Mouse (Mus musculus) intestine, postnatal 0 days (tissue): ENCODE measurements around the gene Tmem262. TPM values are rescaled to one million over a fixed set of nuclear protein-coding genes. Genes with fewer than 3 reads are reported as not detected.

Experiments
- ATAC-seq: fragments of 200-750 bp; cut with Nextera tagmentation; 2 replicates; pipeline ENCODE4 v1.8.0; 2017; ENCODE audit warnings: mild to moderate bottlenecking, moderate TSS enrichment, moderate library complexity
- H3K27ac ChIP-seq: fragments of 300-500 bp; sonication (generic); 2 replicates; pipeline ENCODE4 v1.5.1; 2014; ENCODE audit warnings: mild to moderate bottlenecking, low read depth, low read length, moderate library complexity
- H3K27me3 ChIP-seq: fragments of 300-500 bp; sonication (generic); replicated peaks from 2 replicates; pipeline ENCODE4 v1.6.1; 2014; ENCODE audit warnings: low read length, mixed read lengths; ENCODE audit not compliant: control insufficient read depth, insufficient read depth
- H3K36me3 ChIP-seq: fragments of 300-500 bp; sonication (generic); 2 replicates; pipeline ENCODE4 v1.6.1; 2014; ENCODE audit warnings: mild to moderate bottlenecking, moderate library complexity; ENCODE audit not compliant: control insufficient read depth, insufficient read depth
- H3K4me1 ChIP-seq: fragments of 300-500 bp; sonication (generic); replicated peaks from 2 replicates; pipeline ENCODE4 v1.6.1; 2014; ENCODE audit warnings: antibody characterized with exemption, low read length, mixed read lengths; ENCODE audit not compliant: control insufficient read depth, insufficient read depth
- H3K4me2 ChIP-seq: fragments of 300-500 bp; sonication (generic); replicated peaks from 2 replicates; pipeline ENCODE4 v1.6.1; 2014; ENCODE audit warnings: low read depth, mild to moderate bottlenecking, moderate library complexity
- H3K4me3 ChIP-seq: fragments of 300-500 bp; sonication (generic); 2 replicates; pipeline ENCODE4 v1.5.1; 2014; ENCODE audit warnings: low read depth, low read length
- H3K9ac ChIP-seq: fragments of 300-500 bp; sonication (generic); 2 replicates; pipeline ENCODE4 v1.6.1; 2014; ENCODE audit warnings: mild to moderate bottlenecking, low read depth, low read length
- H3K9me3 ChIP-seq: fragments of 300-500 bp; sonication (generic); 2 replicates; pipeline ENCODE4 v1.6.1; 2016; ENCODE audit warnings: mixed run types; ENCODE audit not compliant: control insufficient read depth
- CTCF ChIP-seq: sonication (generic); IDR thresholded peaks from 2 replicates; pipeline ENCODE4 v1.5.1; 2016; ENCODE audit warnings: low read depth, mild to moderate bottlenecking, control low read depth, antibody characterized with exemption, moderate library complexity
- WGBS: fragments of 180-500 bp; shearing (Covaris S2); extraction: QIAGEN DNeasy Blood & Tissue Kit; methylation state at CpG from one replicate; pipeline ENCODE4 v1.1.7; 2014; 5-methylcytosine and 5-hydroxymethylcytosine counted together
- polyA plus RNA-seq: library from polyadenylated mRNA; unstranded; fragments of >200 nt; fragmentation: Nextera tagmentation; extraction: Ambion mirVana; gene quantifications from 2 replicates; pipeline ENCODE4 v1.2.1, GENCODE M21; 2015

The Tmem262 gene
- polyA plus RNA-seq, 1 experiment from 2014 or later = not detected

GRCm38 (mm10) chr19:6071261-6071660 lies 8.6 kb upstream of the Tmem262 start:
- H3K27ac ChIP-seq = no peak overlapping the region

GRCm38 (mm10) chr19:6073889-6074288 lies 5.9 kb upstream of the Tmem262 start:
- Histone ChIP-seq H3K36me3 (peaks cover 36% of the 10 kb centered on the region), H3K4me3 (no peak overlapping the region), H3K27ac (no peak overlapping the region), H3K9me3 (no peaks in the 10 kb centered on the region), H3K27me3 (no peaks in the 10 kb centered on the region), H3K9ac (no peak overlapping the region), H3K4me2 (no peak overlapping the region), H3K4me1 (0 out of 2 replicates have a peak, but pooled peaks cover 5% of the 10 kb centered on the region)
- TF ChIP-seq CTCF = no peak
- ATAC-seq = no peak
- WGBS = 90% methylated on average over 5 of the region's 5 CpGs

More at GRCm38 (mm10) chr19:6071261-6071660, 8.6 kb upstream of the Tmem262 start:
- Histone ChIP-seq H3K36me3 (peaks cover 37% of the 10 kb centered on the region), H3K9me3 (no peaks in the 10 kb centered on the region), H3K4me3 (no peak overlapping the region), H3K9ac (no peak overlapping the region), H3K4me2 (no peak overlapping the region), H3K27me3 (no peaks in the 10 kb centered on the region), H3K4me1 (0 out of 2 replicates have a peak, but pooled peaks cover 2% of the 10 kb centered on the region)
- 92% methylated on average over 19 of the region's 19 CpGs for WGBS
- ATAC-seq = no peak
- no peak for TF ChIP-seq CTCF

- H3K9me3 ChIP-seq = no peaks in the 10 kb centered on the region
- ATAC-seq = peak; percentile 86
- TF ChIP-seq CTCF = no peak
Measured at GRCm38 (mm10) chr19:6076564-6077393, 3.1 kb upstream of the Tmem262 start, which contains the start of gene Vps51. Gene Vps51 (minus strand): TSS chr19:6077231.

GRCm38 (mm10) chr19:6082156-6082555 lies 2.3 kb downstream of the Tmem262 start, which contains the start of gene Gm28374:
Gene Gm28374 (minus strand): TSS chr19:6082256.
- Histone ChIP-seq H3K27me3 (no peaks in the 10 kb centered on the region), H3K27ac (no peak within 1 kb of the TSS), H3K4me1 (no peaks in the 10 kb centered on the region; the same call in 1 of the 2 replicates), H3K4me3 (no peak within 1 kb of the TSS), H3K9ac (no peak within 1 kb of the TSS), H3K9me3 (no peaks in the 10 kb centered on the region), H3K36me3 (peaks cover 30% of the 10 kb centered on the region), H3K4me2 (no peak within 1 kb of the TSS)
- TF ChIP-seq CTCF = no peak
- 89% methylated on average over 9 of the region's 9 CpGs for WGBS
- ATAC-seq = no peak

More at GRCm38 (mm10) chr19:6076564-6077393, 3.1 kb upstream of the Tmem262 start, which contains the start of gene Vps51:
- peak within 1 kb of the TSS; percentile 84 for H3K27ac ChIP-seq
- H3K9ac ChIP-seq = peak within 1 kb of the TSS; percentile 78
- under 1% methylated on average over 33 of the region's 33 CpGs for WGBS
- 0 out of 2 replicates have a peak, but pooled peaks cover 5% of the 10 kb centered on the region for H3K4me1 ChIP-seq
- no peaks in the 10 kb centered on the region for H3K27me3 ChIP-seq
- H3K36me3 ChIP-seq = peaks cover 26% of the 10 kb centered on the region
- peak within 1 kb of the TSS; percentile 87 for H3K4me2 ChIP-seq
- H3K4me3 ChIP-seq = peak within 1 kb of the TSS; percentile 86

DNA sequence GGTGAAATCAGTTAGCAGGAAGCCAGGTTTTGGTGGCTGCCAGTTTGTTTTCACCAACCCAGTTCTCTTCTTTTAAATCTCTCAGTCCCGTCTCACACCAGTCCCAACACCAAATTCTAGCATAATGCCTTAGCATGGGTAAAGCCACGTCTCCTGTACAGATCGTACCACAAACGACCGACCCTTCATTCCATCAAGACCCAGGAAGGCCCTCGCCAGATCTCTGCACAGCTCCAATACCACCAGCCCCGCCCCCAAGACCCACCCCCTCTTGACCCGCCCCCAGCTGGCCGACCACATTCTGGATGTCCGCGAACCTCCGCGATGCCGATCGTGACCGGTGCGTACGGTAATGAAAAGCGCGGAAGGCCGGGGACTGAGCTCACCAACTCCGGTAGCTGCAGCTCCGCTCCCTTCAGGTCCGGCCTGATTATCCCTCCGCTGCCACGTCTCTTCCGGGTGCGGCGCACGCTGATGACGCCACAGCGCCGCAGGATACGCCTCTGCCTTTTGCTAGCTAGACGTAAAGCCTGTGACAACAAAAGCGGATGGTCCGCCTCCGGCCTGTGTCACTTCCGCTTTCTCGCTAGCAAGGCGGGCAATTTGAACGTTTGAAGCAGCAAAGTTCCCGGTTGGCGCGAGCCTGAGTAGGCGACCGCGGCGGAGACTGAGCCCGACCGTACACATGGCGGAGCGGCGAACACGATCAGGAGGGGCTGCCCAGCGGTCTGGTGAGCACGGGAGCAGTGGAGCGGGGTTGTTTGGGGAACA lies 4.8 kb downstream of the Tmem262 start, which contains the start of the genes Zfpl1 and Cdca5:
Gene Zfpl1 (minus strand): TSS at position 479 of the 771 bp plus-strand sequence.
Gene Cdca5 (plus strand): TSS at position 506 of the 771 bp plus-strand sequence.
- H3K27ac ChIP-seq = peak within 1 kb of the TSS; percentile 68
- H3K36me3 ChIP-seq = peaks cover 40% of the 10 kb centered on the region
- H3K4me2 ChIP-seq = peak within 1 kb of the TSS; percentile 95
- TF ChIP-seq CTCF = no peak
- H3K9me3 ChIP-seq = no peaks in the 10 kb centered on the region
- peak within 1 kb of the TSS; percentile 77 for H3K4me3 ChIP-seq
- no peaks in the 10 kb centered on the region for H3K27me3 ChIP-seq
- ATAC-seq = peak; percentile 88
- H3K9ac ChIP-seq = peak within 1 kb of the TSS; percentile 84
- no peaks in the 10 kb centered on the region; the same call in 1 of the 2 replicates for H3K4me1 ChIP-seq
- under 1% methylated on average over 58 of the region's 58 CpGs for WGBS
